9 mouse cellular contexts compared by ENCODE assay signal in the genomic region with DNA sequence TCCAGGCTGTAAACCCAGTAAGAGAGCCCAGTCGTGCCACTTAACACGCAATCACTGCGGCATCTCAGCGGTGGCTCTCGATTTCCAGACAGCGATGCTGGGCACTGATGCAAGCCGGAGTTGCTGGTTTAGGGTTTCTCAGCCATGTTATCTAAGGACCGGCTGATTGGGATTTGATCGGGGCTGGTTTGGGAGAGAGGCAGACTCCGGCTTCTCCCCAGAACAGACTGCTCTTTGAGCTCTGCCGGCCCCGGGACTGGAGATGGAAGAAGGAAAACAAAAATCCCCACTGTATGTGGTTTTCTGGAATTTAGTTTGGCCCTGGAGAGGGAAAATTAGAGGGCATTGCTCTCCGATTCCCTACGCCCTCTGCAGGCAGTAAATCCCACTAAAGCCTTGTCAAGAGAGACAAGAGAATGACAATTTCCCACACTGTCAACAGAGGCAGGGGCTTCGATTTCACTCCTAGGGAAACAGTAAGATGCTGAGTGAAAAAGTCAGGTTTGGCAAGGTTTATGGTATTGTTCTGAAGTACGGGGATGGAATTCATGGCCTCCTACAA. TPM values are rescaled to one million over a fixed set of nuclear protein-coding genes. Genes with fewer than 3 reads are reported as not detected.
DNase-seq lines count a peak whose midpoint lies in the region; ATAC-seq and TF ChIP-seq lines count a peak whose summit lies in the region.
"Had no signal": no experiment of that assay in that cellular context is flagged by ENCODE, and none has a peak within 500 bp of the region (broad histone marks: within the 10 kb centered on the region; RNA-seq: fewer than 3 reads in every experiment).

No protein-coding gene starts in this region.

- no peaks in the 10 kb centered on the region for H3K4me1 ChIP-seq in heart, postnatal 0 days (ENCODE audit: control insufficient read depth, insufficient read depth)

- no peak overlapping the region for H3K9ac ChIP-seq in heart, postnatal 0 days (replicated peaks; ENCODE audit: low read depth, low read length)

- H3K9me3 ChIP-seq in heart, postnatal 0 days (replicated peaks; ENCODE audit: control insufficient read depth, low read length): no peaks in the 10 kb centered on the region

- DNase-seq in left cerebral cortex, postnatal 4 days: peak; percentile 13
- no peak for DNase-seq in left cerebral cortex, adult 18-20 months (ENCODE audit: low spot score in 2 of 2)
- peak; percentile 31 for DNase-seq in embryo, embryonic 9.5 days (ENCODE audit: extremely low spot score)
- DNase-seq in heart, postnatal 0 days (ENCODE audit: low spot score): peak; percentile 18
- peak; percentile 24 for DNase-seq in mesoderm, embryonic 11.5 days (ENCODE audit: low read depth, low spot score)
- DNase-seq in left cerebral cortex, postnatal 25 days (ENCODE audit: low spot score in 2 of 2): no peak
- DNase-seq in urinary bladder, postnatal 25 days (ENCODE audit: low spot score): no peak

- no peak overlapping the region for H3K27ac ChIP-seq in heart, postnatal 0 days (ENCODE audit: low read depth)

- ATAC-seq in heart, postnatal 0 days (ENCODE audit: insufficient read depth, low read depth): no peak
- no peak for ATAC-seq in megakaryocyte-erythroid progenitor cell, adult 5-6 weeks (replicated peaks; ENCODE audit: low FRiP score, low TSS enrichment, poor library complexity, severe bottlenecking)

- peak overlapping the region; percentile 40 for H3K4me2 ChIP-seq in heart, postnatal 0 days (ENCODE audit: low read depth, low read length)

- H3K36me3 ChIP-seq in heart, postnatal 0 days (replicated peaks; ENCODE audit: control insufficient read depth, insufficient read depth, low read length): no peaks in the 10 kb centered on the region

- no peak for TF ChIP-seq EP300 in heart, postnatal 0 days (IDR thresholded peaks at IDR 0.05; ENCODE audit: low read depth)

- intact Hi-C loops in left cerebral cortex, postnatal 4 days (cut with DNase I): loop anchor here (10.0 kb wide), 2 partner anchors 298 to 818 kb away; no protein-coding TSS in a partner anchor
- intact Hi-C loops in left cerebral cortex, postnatal 25 days (cut with DNase I): loop anchor here (10.0 kb wide), 1 partner anchor 298 kb away; no protein-coding TSS in a partner anchor

- peaks cover 4% of the 10 kb centered on the region; the same call in 1 of the 2 replicates for H3K27me3 ChIP-seq in heart, postnatal 0 days (ENCODE audit: control insufficient read depth, insufficient read depth, low read length)

- no peak overlapping the region for H3K4me3 ChIP-seq in heart, postnatal 0 days (ENCODE audit: low read depth, low read length)

- TF ChIP-seq CTCF in heart, postnatal 0 days (IDR thresholded peaks at IDR 0.05; ENCODE audit: low read depth): peak; percentile 43

- 17% methylated on average over 16 of the region's 16 CpGs for WGBS in heart, postnatal 0 days

RNA-seq across cellular contexts. Expression of gene B4galnt3, which starts 8.5 kb away (rescaled TPM):
- under 1 TPM; 0.46 to 0.60 TPM for total RNA-seq in left cerebral cortex, postnatal 4 days (2021)
- total RNA-seq in left cerebral cortex, adult 18-20 months (2021): 1 to 10 TPM; 1.1 to 1.2 TPM
- total RNA-seq in heart, postnatal 0 days (2014; rRNA removed; ENCODE audit: low replicate concordance): 0.89 TPM in 1 of 2 replicates, not detected in the other
- 0.08 and 0.10 TPM in 2 replicates for polyA plus RNA-seq in heart, postnatal 0 days (2015; fragmentation: Nextera tagmentation; extraction: Ambion mirVana)
- total RNA-seq in left cerebral cortex, postnatal 25 days (2021): 1 to 10 TPM in 1 of 2 experiments, under 1 TPM in 1; 0.55 to 1.3 TPM
- total RNA-seq in megakaryocyte-erythroid progenitor cell, adult 5-6 weeks (2014; fragmentation: Nextera tagmentation): 0.15 TPM in 1 of 2 replicates, not detected in the other
- total RNA-seq in megakaryocyte-erythroid progenitor cell, adult 5-6 weeks (2017): 0.57 TPM in 1 of 2 replicates, not detected in the other

RNA-seq across cellular contexts. Expression of gene D330020A13Rik, which starts 8.7 kb away (rescaled TPM):
- total RNA-seq in left cerebral cortex, postnatal 4 days (2021): not detected
- not detected for total RNA-seq in left cerebral cortex, adult 18-20 months (2021)
- not detected in 2 replicates for total RNA-seq in heart, postnatal 0 days (2014; rRNA removed; ENCODE audit: low replicate concordance)
- not detected in 2 replicates for polyA plus RNA-seq in heart, postnatal 0 days (2015; fragmentation: Nextera tagmentation; extraction: Ambion mirVana)
- under 1 TPM in 1 of 2 experiments, not detected in 1; 0.32 TPM for total RNA-seq in left cerebral cortex, postnatal 25 days (2021)
- not detected in 2 replicates for total RNA-seq in megakaryocyte-erythroid progenitor cell, adult 5-6 weeks (2014; fragmentation: Nextera tagmentation)
- not detected in 2 replicates for total RNA-seq in megakaryocyte-erythroid progenitor cell, adult 5-6 weeks (2017)
- total RNA-seq: heart, postnatal 14 days had no signal

Comparison
In these comparisons a context has a peak if more than half of its experiments do, and no peak if none do; other contexts are left out.
1. DNase-seq: peak in left cerebral cortex, postnatal 4 days (single experiment), embryo, embryonic 9.5 days (single experiment), heart, postnatal 0 days (single experiment) and mesoderm, embryonic 11.5 days (single experiment); none in left cerebral cortex, adult 18-20 months (0 of 2), left cerebral cortex, postnatal 25 days (0 of 2) and urinary bladder, postnatal 25 days (single experiment).